Mouse (Mus musculus): Measurements from ENCODE around the gene Tanc1. TPM values are rescaled to one million over a fixed set of nuclear protein-coding genes. Genes with fewer than 3 reads are reported as not detected.

Gene Tanc1
- total and polyA plus RNA-seq, 3 experiments: 0.03 to 6.9 (median 0.49) TPM

- 0 out of 2 replicates have a peak, but pooled peaks cover 3% of the 10 kb centered on the region for H3K4me1 ChIP-seq (ENCODE audit: insufficient read depth, low read depth, low read length)
- TF ChIP-seq CTCF (IDR thresholded peaks at IDR 0.05; ENCODE audit: low read depth, low read length) (no peak), GATA1 (IDR thresholded peaks at IDR 0.05; ENCODE audit: borderline replicate concordance, low read length) (no peak), GATA2 (IDR thresholded peaks at IDR 0.05; ENCODE audit: borderline replicate concordance, low read depth, low read length) (no peak), TAL1 (conservative IDR thresholded peaks at IDR 0.05; ENCODE audit: low read depth, low read length) (no peak), POLR2AphosphoS5 (IDR thresholded peaks at IDR 0.05; ENCODE audit: insufficient replicate concordance, low read depth, low read length) (no peak)
- H3K9me3 ChIP-seq (replicated peaks): no peaks in the 10 kb centered on the region
- no peaks in the 10 kb centered on the region for H3K36me3 ChIP-seq (replicated peaks)
- DNase-seq (ENCODE audit: low spot score): no peak
- H3K4me3 ChIP-seq (ENCODE audit: low read depth, low read length): no peak overlapping the region
- no peak for ATAC-seq (ENCODE audit: extremely low read depth, insufficient number of reproducible peaks, low FRiP score, poor library complexity, severe bottlenecking)
- peaks cover 3% of the 10 kb centered on the region; the same call in 1 of the 2 replicates for H3K27me3 ChIP-seq (ENCODE audit: insufficient read depth, low read length)
Measured at GRCm38 (mm10) chr2:59742500-59743116, 130.8 kb downstream of the Tanc1 start.

- Histone ChIP-seq H3K4me1 (ENCODE audit: insufficient read depth, low read depth, low read length) (0 out of 2 replicates have a peak, but pooled peaks cover 3% of the 10 kb centered on the region), H3K9me3 (replicated peaks) (no peaks in the 10 kb centered on the region), H3K4me3 (ENCODE audit: low read depth, low read length) (no peak overlapping the region), H3K27me3 (ENCODE audit: insufficient read depth, low read length) (peaks cover 3% of the 10 kb centered on the region; the same call in 1 of the 2 replicates), H3K36me3 (replicated peaks) (no peaks in the 10 kb centered on the region)
- DNase-seq (ENCODE audit: low spot score) (peak; percentile 6), ATAC-seq (ENCODE audit: extremely low read depth, insufficient number of reproducible peaks, low FRiP score, poor library complexity, severe bottlenecking) (no peak)
- TF ChIP-seq GATA2 (IDR thresholded peaks at IDR 0.05; ENCODE audit: borderline replicate concordance, low read depth, low read length) (no peak), CTCF (IDR thresholded peaks at IDR 0.05; ENCODE audit: low read depth, low read length) (0 out of 2 replicates have a peak, but pooled peaks have one; percentile 37)
Measured at GRCm38 (mm10) chr2:59745428-59745827, 133.6 kb downstream of the Tanc1 start.

- no peak for TF ChIP-seq CTCF (IDR thresholded peaks at IDR 0.05; ENCODE audit: low read depth, low read length)
- TF ChIP-seq TAL1 (conservative IDR thresholded peaks at IDR 0.05; ENCODE audit: low read depth, low read length): no peak
- no peak for ATAC-seq (ENCODE audit: extremely low read depth, insufficient number of reproducible peaks, low FRiP score, poor library complexity, severe bottlenecking)
Measured at GRCm38 (mm10) chr2:59746070-59746469, 134.2 kb downstream of the Tanc1 start.

GRCm38 (mm10) chr2:59747757-59748156 is 135.9 kb downstream of the Tanc1 start:
- peaks cover 3% of the 10 kb centered on the region; the same call in 1 of the 2 replicates for H3K27me3 ChIP-seq (ENCODE audit: insufficient read depth, low read length)
- ATAC-seq (ENCODE audit: extremely low read depth, insufficient number of reproducible peaks, low FRiP score, poor library complexity, severe bottlenecking) (no peak), DNase-seq (ENCODE audit: low spot score) (no peak)
- no peak for TF ChIP-seq POLR2AphosphoS5 (IDR thresholded peaks at IDR 0.05; ENCODE audit: insufficient replicate concordance, low read depth, low read length)
- TF ChIP-seq CTCF (IDR thresholded peaks at IDR 0.05; ENCODE audit: low read depth, low read length): no peak
- 0 out of 2 replicates have a peak, but pooled peaks cover 3% of the 10 kb centered on the region for H3K4me1 ChIP-seq (ENCODE audit: insufficient read depth, low read depth, low read length)
- H3K4me3 ChIP-seq (ENCODE audit: low read depth, low read length): no peak overlapping the region
- H3K9me3 ChIP-seq (replicated peaks): no peaks in the 10 kb centered on the region
- H3K36me3 ChIP-seq (replicated peaks): no peaks in the 10 kb centered on the region

More at GRCm38 (mm10) chr2:59746070-59746469, 134.2 kb downstream of the Tanc1 start:
- H3K36me3 ChIP-seq (replicated peaks): no peaks in the 10 kb centered on the region
- no peak for DNase-seq (ENCODE audit: low spot score)
- H3K27me3 ChIP-seq (ENCODE audit: insufficient read depth, low read length): peaks cover 3% of the 10 kb centered on the region; the same call in 1 of the 2 replicates
- 0 out of 2 replicates have a peak, but pooled peaks cover 3% of the 10 kb centered on the region for H3K4me1 ChIP-seq (ENCODE audit: insufficient read depth, low read depth, low read length)
- no peaks in the 10 kb centered on the region for H3K9me3 ChIP-seq (replicated peaks)
- no peak overlapping the region for H3K4me3 ChIP-seq (ENCODE audit: low read depth, low read length)

GRCm38 (mm10) chr2:59749371-59749770 is 137.5 kb downstream of the Tanc1 start:
- no peak overlapping the region for H3K4me3 ChIP-seq (ENCODE audit: low read depth, low read length)
- no peak for ATAC-seq (ENCODE audit: extremely low read depth, insufficient number of reproducible peaks, low FRiP score, poor library complexity, severe bottlenecking)
- DNase-seq (ENCODE audit: low spot score): no peak

GRCm38 (mm10) chr2:59751172-59751571 is 139.3 kb downstream of the Tanc1 start:
- Histone ChIP-seq H3K4me1 (ENCODE audit: insufficient read depth, low read depth, low read length) (0 out of 2 replicates have a peak, but pooled peaks cover 2% of the 10 kb centered on the region), H3K4me3 (ENCODE audit: low read depth, low read length) (no peak overlapping the region), H3K36me3 (replicated peaks) (no peaks in the 10 kb centered on the region), H3K27me3 (ENCODE audit: insufficient read depth, low read length) (peaks cover 2% of the 10 kb centered on the region; the same call in 1 of the 2 replicates), H3K9me3 (replicated peaks) (no peaks in the 10 kb centered on the region)
- TF ChIP-seq GATA2 (IDR thresholded peaks at IDR 0.05; ENCODE audit: borderline replicate concordance, low read depth, low read length) (no peak), TAL1 (conservative IDR thresholded peaks at IDR 0.05; ENCODE audit: low read depth, low read length) (no peak), GATA1 (IDR thresholded peaks at IDR 0.05; ENCODE audit: borderline replicate concordance, low read length) (no peak), POLR2AphosphoS5 (IDR thresholded peaks at IDR 0.05; ENCODE audit: insufficient replicate concordance, low read depth, low read length) (no peak), CTCF (IDR thresholded peaks at IDR 0.05; ENCODE audit: low read depth, low read length) (no peak)
- ATAC-seq (ENCODE audit: extremely low read depth, insufficient number of reproducible peaks, low FRiP score, poor library complexity, severe bottlenecking): no peak
- DNase-seq (ENCODE audit: low spot score): no peak

More at GRCm38 (mm10) chr2:59749371-59749770, 137.5 kb downstream of the Tanc1 start:
- H3K4me1 ChIP-seq (ENCODE audit: insufficient read depth, low read depth, low read length): 0 out of 2 replicates have a peak, but pooled peaks cover 3% of the 10 kb centered on the region
- no peaks in the 10 kb centered on the region for H3K36me3 ChIP-seq (replicated peaks)
- H3K27me3 ChIP-seq (ENCODE audit: insufficient read depth, low read length): peaks cover 3% of the 10 kb centered on the region; the same call in 1 of the 2 replicates
- TF ChIP-seq GATA1 (IDR thresholded peaks at IDR 0.05; ENCODE audit: borderline replicate concordance, low read length) (no peak), TAL1 (conservative IDR thresholded peaks at IDR 0.05; ENCODE audit: low read depth, low read length) (no peak), CTCF (IDR thresholded peaks at IDR 0.05; ENCODE audit: low read depth, low read length) (no peak), POLR2AphosphoS5 (IDR thresholded peaks at IDR 0.05; ENCODE audit: insufficient replicate concordance, low read depth, low read length) (no peak), GATA2 (IDR thresholded peaks at IDR 0.05; ENCODE audit: borderline replicate concordance, low read depth, low read length) (no peak)
- no peaks in the 10 kb centered on the region for H3K9me3 ChIP-seq (replicated peaks)

Data from G1E (cell line).